Mouse (Mus musculus): ENCODE measurements at regions not wholly inside any gene's neighbourhood (a gene's known extent, or its start where the extent isn't known, plus 50 kb on each side); places are given as distances from the start of the nearest gene placed in this dataset.

- Histone ChIP-seq H3K79me2 (ENCODE audit: control insufficient read depth, insufficient read depth, low read length, poor library complexity) (no peaks in the 10 kb centered on the region), H3K4me1 (ENCODE audit: control insufficient read depth in 1 of 2, insufficient read depth in 2 of 2, low read length in 2 of 2) (no peaks in the 10 kb centered on the region), H3K36me3 (ENCODE audit: control insufficient read depth in 1 of 2, insufficient read depth in 2 of 2, low read length in 2 of 2) (no peaks in the 10 kb centered on the region), H3K27ac (ENCODE audit: control insufficient read depth, low read depth, low read length) (no peak overlapping the region), H3K9ac (ENCODE audit: control insufficient read depth, low read depth, low read length, poor library complexity, severe bottlenecking) (no peak overlapping the region), H3K27me3 (ENCODE audit: control insufficient read depth in 1 of 2, insufficient read depth in 2 of 2, low read length in 2 of 2) (no peaks in the 10 kb centered on the region), H3K4me3 (ENCODE audit: control insufficient read depth in 1 of 2, insufficient read depth in 1 of 2, low read depth in 2 of 2, low read length in 2 of 2) (no peak overlapping the region), H3K9me3 (replicated peaks; ENCODE audit: insufficient read depth, low read length) (no peaks in the 10 kb centered on the region)
- no peak for DNase-seq (ENCODE audit: low read depth, low spot score)
- no peak for TF ChIP-seq BHLHE40 (IDR thresholded peaks at IDR 0.05; ENCODE audit: borderline replicate concordance, low read depth, low read length)
- no peak for TF ChIP-seq UBTF (IDR thresholded peaks at IDR 0.05; ENCODE audit: borderline replicate concordance, insufficient read depth, low read depth, low read length)
- no peak for TF ChIP-seq ZKSCAN1 (IDR thresholded peaks at IDR 0.05; ENCODE audit: low read depth, low read length)
- TF ChIP-seq MYC (IDR thresholded peaks at IDR 0.05; ENCODE audit: low read depth, low read length) = no peak
- no peak for TF ChIP-seq POLR2AphosphoS5 (IDR thresholded peaks at IDR 0.05; ENCODE audit: borderline replicate concordance, low read depth, low read length)
- TF ChIP-seq POLR2A (IDR thresholded peaks at IDR 0.05; ENCODE audit: control insufficient read depth in 1 of 2, insufficient read depth in 1 of 2, low read depth in 1 of 2, low read length in 2 of 2, poor library complexity in 1 of 2) = no peak
- no peak for TF ChIP-seq CHD2 (IDR thresholded peaks at IDR 0.05; ENCODE audit: low read length)
- no peak for TF ChIP-seq NRF1 (IDR thresholded peaks at IDR 0.05; ENCODE audit: insufficient read depth, low read depth, low read length, poor library complexity, severe bottlenecking)
Measured at GRCm38 (mm10) chr13:6127311-6127710, 266.0 kb downstream of the Klf6 start.

- no peak for TF ChIP-seq CHD1 (IDR thresholded peaks at IDR 0.05; ENCODE audit: low read depth, low read length)
- TF ChIP-seq NRF1 (IDR thresholded peaks at IDR 0.05; ENCODE audit: insufficient read depth, low read depth, low read length, poor library complexity, severe bottlenecking) = no peak
- TF ChIP-seq JUND (IDR thresholded peaks at IDR 0.05; ENCODE audit: low read depth, low read length) = no peak
- no peak for TF ChIP-seq GABPA (IDR thresholded peaks at IDR 0.05; ENCODE audit: low read depth, low read length)
- TF ChIP-seq POLR2AphosphoS2 (IDR thresholded peaks at IDR 0.05; ENCODE audit: low read length) = no peak
- TF ChIP-seq TBP (IDR thresholded peaks at IDR 0.05; ENCODE audit: low read depth, low read length) = no peak
- no peak for TF ChIP-seq HCFC1 (IDR thresholded peaks at IDR 0.05; ENCODE audit: low read depth, low read length)
- TF ChIP-seq MAZ (IDR thresholded peaks at IDR 0.05; ENCODE audit: low read depth, low read length) = no peak
- no peak for TF ChIP-seq KAT2A (conservative IDR thresholded peaks at IDR 0.05; ENCODE audit: low read depth, low read length)
- no peak for TF ChIP-seq RCOR1 (IDR thresholded peaks at IDR 0.05; ENCODE audit: low read depth, low read length)
- no peak overlapping the region for H3K9ac ChIP-seq (ENCODE audit: control insufficient read depth, low read depth, low read length, poor library complexity, severe bottlenecking)
- H3K9me3 ChIP-seq (replicated peaks; ENCODE audit: insufficient read depth, low read length) = no peaks in the 10 kb centered on the region
- no peak for DNase-seq (ENCODE audit: low read depth, low spot score)
- H3K27ac ChIP-seq (ENCODE audit: control insufficient read depth, low read depth, low read length) = no peak overlapping the region
- no peaks in the 10 kb centered on the region for H3K4me1 ChIP-seq (ENCODE audit: control insufficient read depth in 1 of 2, insufficient read depth in 2 of 2, low read length in 2 of 2)
- no peaks in the 10 kb centered on the region for H3K79me2 ChIP-seq (ENCODE audit: control insufficient read depth, insufficient read depth, low read length, poor library complexity)
- H3K36me3 ChIP-seq (ENCODE audit: control insufficient read depth in 1 of 2, insufficient read depth in 2 of 2, low read length in 2 of 2) = no peaks in the 10 kb centered on the region
- H3K4me3 ChIP-seq (ENCODE audit: control insufficient read depth in 1 of 2, insufficient read depth in 1 of 2, low read depth in 2 of 2, low read length in 2 of 2) = no peak overlapping the region
- no peaks in the 10 kb centered on the region for H3K27me3 ChIP-seq (ENCODE audit: control insufficient read depth in 1 of 2, insufficient read depth in 2 of 2, low read length in 2 of 2)
Measured at GRCm38 (mm10) chr13:6128903-6129302, 267.6 kb downstream of the Klf6 start.
